Mouse (Mus musculus): ENCODE measurements around the gene Itga3. TPM values are rescaled to one million over a fixed set of nuclear protein-coding genes. Genes with fewer than 3 reads are reported as not detected.
A peak's percentile ranks its signal among the peaks of the same experiment; 100 is the strongest.

The Itga3 gene
- total and polyA plus RNA-seq, 3 experiments, result 5.8 to 53.0 (median 9.0) TPM

- Histone ChIP-seq H3K79me2 (replicated peaks; ENCODE audit: control insufficient read depth, extremely low read depth, insufficient read depth, poor library complexity, severe bottlenecking) (no peaks in the 10 kb centered on the region), H3K4me1 (ENCODE audit: control insufficient read depth in 1 of 2, insufficient read depth in 2 of 2) (peaks cover 21 to 47% of the 10 kb centered on the region in 2 experiments), H3K9me3 (replicated peaks; ENCODE audit: low read length) (peaks cover 14% of the 10 kb centered on the region), H3K4me2 (ENCODE audit: insufficient read depth, low read depth, poor library complexity, severe bottlenecking) (no peak overlapping the region), H3K4me3 (replicated peaks in 1 of 3; ENCODE audit: low read depth in 2 of 3, low read length in 2 of 3, poor library complexity in 1 of 3) (no peak overlapping the region), H3K9ac (ENCODE audit: insufficient read depth, low read depth) (no peak overlapping the region), H3K27ac (ENCODE audit: insufficient read depth, low read depth) (no peak overlapping the region), H3K27me3 (replicated peaks) (peaks cover 88% of the 10 kb centered on the region), H3K36me3 (replicated peaks in 1 of 2; ENCODE audit: control insufficient read depth in 1 of 2, insufficient read depth in 1 of 2, low read length in 1 of 2) (no peaks in the 10 kb centered on the region)
- DNase-seq (ENCODE audit: extremely low read depth), result no peak
- dilution Hi-C loops (cut with MboI; ENCODE audit: extremely low pct_ligation_motif_present, extremely low pct_unique_long_range_greater_than_20kb, low sequenced_read_pairs), result no loop called here
- in situ Hi-C loops (cut with MboI; ENCODE audit: low pct_ligation_motif_present, low pct_unique_long_range_greater_than_20kb, low sequenced_read_pairs), result no loop called here
- no peak for TF ChIP-seq ZKSCAN1 (IDR thresholded peaks at IDR 0.05; ENCODE audit: borderline replicate concordance, low read depth, low read length)
- TF ChIP-seq PAX5 (IDR thresholded peaks at IDR 0.05; ENCODE audit: low read length), result no peak
- TF ChIP-seq NRF1 (IDR thresholded peaks at IDR 0.05; ENCODE audit: low read depth, low read length), result no peak
- TF ChIP-seq MXI1 (IDR thresholded peaks at IDR 0.05; ENCODE audit: low read depth, low read length), result no peak
- TF ChIP-seq IRF4 (IDR thresholded peaks at IDR 0.05; ENCODE audit: low read depth, low read length), result no peak
- no peak for TF ChIP-seq CHD1 (IDR thresholded peaks at IDR 0.05; ENCODE audit: low read depth, low read length)
- TF ChIP-seq TBP (conservative IDR thresholded peaks at IDR 0.05; ENCODE audit: low read depth, low read length), result no peak
- TF ChIP-seq NELFE (IDR thresholded peaks at IDR 0.05; ENCODE audit: low read depth, low read length), result no peak
- no peak for TF ChIP-seq RAD21 (IDR thresholded peaks at IDR 0.05; ENCODE audit: low read depth, low read length)
- no peak for TF ChIP-seq ZNF384 (IDR thresholded peaks at IDR 0.05; ENCODE audit: low read depth, low read length)
- TF ChIP-seq MAFK (IDR thresholded peaks at IDR 0.05; ENCODE audit: insufficient replicate concordance, low read length), result no peak
- no peak for TF ChIP-seq ZMIZ1 (IDR thresholded peaks at IDR 0.05; ENCODE audit: low read depth, low read length)
- TF ChIP-seq EP300 (IDR thresholded peaks at IDR 0.05; ENCODE audit: low read length), result no peak
- TF ChIP-seq BHLHE40 (IDR thresholded peaks at IDR 0.05; ENCODE audit: low read depth, low read length), result no peak
- no peak for TF ChIP-seq ETS1 (conservative IDR thresholded peaks at IDR 0.05; ENCODE audit: low read depth, low read length)
- TF ChIP-seq HCFC1 (IDR thresholded peaks at IDR 0.05; ENCODE audit: low read depth, low read length), result no peak
- TF ChIP-seq KAT2A (IDR thresholded peaks at IDR 0.05; ENCODE audit: insufficient replicate concordance, low read length), result no peak
Measured at GRCm38 (mm10) chr11:95023481-95023880, 53.1 kb downstream of the Itga3 start.

GRCm38 (mm10) chr11:95022237-95022992 lies 54.2 kb downstream of the Itga3 start:
- no peak overlapping the region for H3K9ac ChIP-seq (ENCODE audit: insufficient read depth, low read depth)
- H3K79me2 ChIP-seq (replicated peaks; ENCODE audit: control insufficient read depth, extremely low read depth, insufficient read depth, poor library complexity, severe bottlenecking), result no peaks in the 10 kb centered on the region
- H3K27me3 ChIP-seq (replicated peaks), result peaks cover 89% of the 10 kb centered on the region
- in situ Hi-C loops (cut with MboI; ENCODE audit: low pct_ligation_motif_present, low pct_unique_long_range_greater_than_20kb, low sequenced_read_pairs), result no loop called here
- TF ChIP-seq ZMIZ1 (IDR thresholded peaks at IDR 0.05; ENCODE audit: low read depth, low read length) (no peak), RAD21 (IDR thresholded peaks at IDR 0.05; ENCODE audit: low read depth, low read length) (peak; percentile 30), ZKSCAN1 (IDR thresholded peaks at IDR 0.05; ENCODE audit: borderline replicate concordance, low read depth, low read length) (no peak), TCF12 (IDR thresholded peaks at IDR 0.05; ENCODE audit: low read depth, low read length) (0 out of 2 replicates have a peak, but pooled peaks have one; percentile 6), ETS1 (conservative IDR thresholded peaks at IDR 0.05; ENCODE audit: low read depth, low read length) (no peak; the same call in 1 of the 2 replicates), SMC3 (IDR thresholded peaks at IDR 0.05; ENCODE audit: low read depth, low read length) (0 out of 2 replicates have a peak, but pooled peaks have one; percentile 15), CTCF (conservative IDR thresholded peaks at IDR 0.05 in 1 of 2, IDR thresholded peaks at IDR 0.05 in 1 of 2; ENCODE audit: low read depth in 2 of 2, low read length in 2 of 2) (peak; percentile 45 to 57), E2F4 (IDR thresholded peaks at IDR 0.05; ENCODE audit: insufficient replicate concordance, low read depth, low read length) (no peak), USF1 (IDR thresholded peaks at IDR 0.05; ENCODE audit: low read depth, low read length) (no peak), RCOR1 (conservative IDR thresholded peaks at IDR 0.05; ENCODE audit: low read depth, low read length) (no peak), IRF4 (IDR thresholded peaks at IDR 0.05; ENCODE audit: low read depth, low read length) (no peak), CHD1 (IDR thresholded peaks at IDR 0.05; ENCODE audit: low read depth, low read length) (no peak), PAX5 (IDR thresholded peaks at IDR 0.05; ENCODE audit: low read length) (no peak), MAX (IDR thresholded peaks at IDR 0.05; ENCODE audit: low read length) (no peak)
- H3K4me3 ChIP-seq (replicated peaks in 1 of 3; ENCODE audit: low read depth in 2 of 3, low read length in 2 of 3, poor library complexity in 1 of 3), result no peak overlapping the region
- DNase-seq (ENCODE audit: extremely low read depth), result peak; percentile 41
- H3K4me1 ChIP-seq (ENCODE audit: control insufficient read depth in 1 of 2, insufficient read depth in 2 of 2), result peaks cover 21 to 40% of the 10 kb centered on the region in 2 experiments
- dilution Hi-C loops (cut with MboI; ENCODE audit: extremely low pct_ligation_motif_present, extremely low pct_unique_long_range_greater_than_20kb, low sequenced_read_pairs), result no loop called here
- no peak overlapping the region for H3K4me2 ChIP-seq (ENCODE audit: insufficient read depth, low read depth, poor library complexity, severe bottlenecking)
- no peaks in the 10 kb centered on the region for H3K36me3 ChIP-seq (replicated peaks in 1 of 2; ENCODE audit: control insufficient read depth in 1 of 2, insufficient read depth in 1 of 2, low read length in 1 of 2)
- no peak overlapping the region for H3K27ac ChIP-seq (ENCODE audit: insufficient read depth, low read depth)
- H3K9me3 ChIP-seq (replicated peaks; ENCODE audit: low read length), result peaks cover 14% of the 10 kb centered on the region

Measured in CH12.LX (cell line).